In the genomic region with DNA sequence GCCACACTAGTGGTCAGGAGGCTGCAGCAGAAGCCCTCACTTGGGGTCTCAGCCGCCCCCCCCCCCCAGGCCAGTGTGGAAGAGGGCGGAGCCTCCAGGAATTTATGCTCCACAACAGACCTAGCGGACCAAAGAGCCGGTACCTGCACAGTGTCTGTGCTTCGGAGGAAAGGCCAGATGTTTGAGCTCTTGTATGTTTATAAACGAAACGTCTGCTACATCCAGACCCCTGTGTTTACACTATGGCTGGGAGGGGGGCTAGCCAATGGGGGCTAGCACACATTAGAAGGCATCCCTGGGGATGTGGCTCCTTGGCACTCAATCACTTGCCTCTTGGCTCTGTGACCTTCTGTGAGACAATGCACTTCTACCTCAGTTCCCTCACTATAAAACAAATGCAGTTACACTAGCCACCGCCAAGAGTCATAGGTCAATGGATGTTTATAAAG, we compare ENCODE assay signal across 15 mouse cellular contexts.
DNase-seq lines count a peak whose midpoint lies in the region; ATAC-seq lines count a peak whose summit lies in the region.
"Had no signal": no experiment of that assay in that cellular context is flagged by ENCODE, and none has a peak within 500 bp of the region (broad histone marks: within the 10 kb centered on the region; RNA-seq: fewer than 3 reads in every experiment).

No protein-coding gene starts in this region.

- H3K4me2 ChIP-seq in lung, embryonic 16.5 days (ENCODE audit: low read depth, low read length) = no peak overlapping the region
- H3K4me2 ChIP-seq in embryonic facial prominence, embryonic 13.5 days = peak overlapping the region; percentile 52
- no peak overlapping the region for H3K4me2 ChIP-seq in limb, embryonic 12.5 days
- H3K4me2 ChIP-seq: midbrain, embryonic 15.5 days had no signal

- peaks cover 12% of the 10 kb centered on the region; the same call in 1 of the 2 replicates for H3K4me1 ChIP-seq in lung, embryonic 16.5 days (replicated peaks; ENCODE audit: control insufficient read depth, insufficient read depth, low read length)
- H3K4me1 ChIP-seq in embryonic facial prominence, embryonic 13.5 days = peaks cover 48% of the 10 kb centered on the region
- H3K4me1 ChIP-seq in limb, embryonic 12.5 days (replicated peaks) = peaks cover 49% of the 10 kb centered on the region
- H3K4me1 ChIP-seq: midbrain, embryonic 15.5 days had no signal

- ATAC-seq in lung, embryonic 16.5 days (ENCODE audit: low read depth) = peak; percentile 45; the same call in 1 of the 2 replicates
- no peak for ATAC-seq in embryonic facial prominence, embryonic 13.5 days (ENCODE audit: insufficient number of reproducible peaks, insufficient read depth, low FRiP score, low TSS enrichment, low read depth)
- no peak; the same call in 1 of the 2 replicates for ATAC-seq in limb, embryonic 12.5 days (ENCODE audit: insufficient number of reproducible peaks, insufficient read depth, low FRiP score, low TSS enrichment, low read depth)
- ATAC-seq: inflammation-experienced regulatory T-cells, adult 6 months; lung, postnatal 0 days; midbrain, embryonic 15.5 days had no signal

- no peak for DNase-seq in lung, postnatal 14 days
- peak; percentile 41 for DNase-seq in yolk sac, embryonic 10.5 days (ENCODE audit: low spot score)
- no peak for DNase-seq in heart, postnatal 4 days
- DNase-seq in urinary bladder, postnatal 4 days (ENCODE audit: low spot score in 2 of 2) = no peak
- DNase-seq: heart, adult 2 months; heart, postnatal 10 days; kidney, postnatal 4 days; right cerebral cortex, adult 18-20 months; thymus, adult 2 months had no signal

- H3K4me3 ChIP-seq in lung, embryonic 16.5 days (ENCODE audit: low read length) = no peak overlapping the region
- H3K4me3 ChIP-seq in embryonic facial prominence, embryonic 13.5 days = no peak overlapping the region
- no peak overlapping the region for H3K4me3 ChIP-seq in limb, embryonic 12.5 days (replicated peaks)
- H3K4me3 ChIP-seq: heart, adult 2 months; midbrain, embryonic 15.5 days had no signal

- H3K36me3 ChIP-seq in lung, embryonic 16.5 days (ENCODE audit: control insufficient read depth, insufficient read depth, low read length) = no peaks in the 10 kb centered on the region
- no peaks in the 10 kb centered on the region for H3K36me3 ChIP-seq in embryonic facial prominence, embryonic 13.5 days
- no peaks in the 10 kb centered on the region for H3K36me3 ChIP-seq in limb, embryonic 12.5 days
- H3K36me3 ChIP-seq: midbrain, embryonic 15.5 days had no signal

- no peak overlapping the region for H3K9ac ChIP-seq in lung, embryonic 16.5 days (ENCODE audit: low read length)
- H3K9ac ChIP-seq in embryonic facial prominence, embryonic 13.5 days = no peak overlapping the region
- no peak overlapping the region for H3K9ac ChIP-seq in limb, embryonic 12.5 days (replicated peaks)
- H3K9ac ChIP-seq: midbrain, embryonic 15.5 days had no signal

- 23% methylated on average over 8 of the region's 8 CpGs for WGBS in lung, embryonic 16.5 days
- 41% methylated on average over 8 of the region's 8 CpGs for whole genome bisulfite sequencing in embryonic facial prominence, embryonic 13.5 days
- WGBS in limb, embryonic 12.5 days = 20% methylated on average over 8 of the region's 8 CpGs

- no peaks in the 10 kb centered on the region for H3K9me3 ChIP-seq in lung, embryonic 16.5 days (ENCODE audit: control insufficient read depth, low read length)
- H3K9me3 ChIP-seq in embryonic facial prominence, embryonic 13.5 days = no peaks in the 10 kb centered on the region
- H3K9me3 ChIP-seq in limb, embryonic 12.5 days = no peaks in the 10 kb centered on the region
- H3K9me3 ChIP-seq: midbrain, embryonic 15.5 days had no signal

- H3K27ac ChIP-seq in lung, embryonic 16.5 days (ENCODE audit: low read length) = no peak overlapping the region
- peak overlapping the region; percentile 78 for H3K27ac ChIP-seq in embryonic facial prominence, embryonic 13.5 days
- peak overlapping the region; percentile 86; the same call in 1 of the 2 replicates for H3K27ac ChIP-seq in limb, embryonic 12.5 days
- H3K27ac ChIP-seq: heart, adult 2 months; midbrain, embryonic 15.5 days had no signal

- no peaks in the 10 kb centered on the region for H3K27me3 ChIP-seq in lung, embryonic 16.5 days (ENCODE audit: control insufficient read depth, insufficient read depth, low read depth, low read length)
- peaks cover 54% of the 10 kb centered on the region for H3K27me3 ChIP-seq in embryonic facial prominence, embryonic 13.5 days
- H3K27me3 ChIP-seq in limb, embryonic 12.5 days = no peaks in the 10 kb centered on the region
- H3K27me3 ChIP-seq: midbrain, embryonic 15.5 days had no signal
